Mouse (Mus musculus) bone marrow macrophage, adult 2 months (primary cell): ENCODE data around the gene Slc22a20.

Experiments used
- CTCF ChIP-seq: IDR thresholded peaks from 2 replicates; pipeline ENCODE4 v1.5.1; 2012; ENCODE audit warnings: low read depth, mild to moderate bottlenecking, low read length, moderate library complexity
- POLR2A ChIP-seq: IDR thresholded peaks from 2 replicates; pipeline ENCODE4 v1.6.1; 2012; ENCODE audit warnings: mild to moderate bottlenecking, low read depth, low read length, borderline replicate concordance

DNA sequence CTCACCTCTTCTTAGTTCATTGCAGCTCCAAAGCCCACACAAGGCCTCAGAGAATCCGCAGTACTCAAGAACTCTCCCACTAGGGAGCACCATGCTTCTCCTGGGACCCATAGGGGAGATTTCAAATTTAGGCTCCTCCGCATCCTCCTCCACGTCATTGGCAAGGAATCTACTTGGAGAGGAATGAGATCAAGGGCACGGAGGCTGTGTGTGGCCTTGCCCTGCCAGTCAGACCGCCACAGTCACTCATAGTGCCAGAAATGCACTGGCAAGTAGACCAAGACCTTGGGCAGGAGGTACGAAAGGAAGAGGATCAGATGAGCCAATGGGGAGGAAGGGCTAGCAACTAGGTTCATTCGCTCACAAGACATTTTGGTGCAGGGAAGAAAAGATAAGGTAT is 38.0 kb upstream of the Slc22a20 start:
- TF ChIP-seq POLR2A: no peak
- no peak for TF ChIP-seq CTCF
